Mouse (Mus musculus): ENCODE results near the gene Hcn1. TPM values are rescaled to one million over a fixed set of nuclear protein-coding genes. Genes with fewer than 3 reads are reported as not detected.
"Not testable (repeated sequence)": the region's sequence is repeated elsewhere in the genome, so short reads cannot be mapped to it uniquely, and the experiment has no call there.

Hcn1 gene
- total RNA-seq, 2 experiments from 2014 or later, result 0.03 to 0.06 TPM

DNA sequence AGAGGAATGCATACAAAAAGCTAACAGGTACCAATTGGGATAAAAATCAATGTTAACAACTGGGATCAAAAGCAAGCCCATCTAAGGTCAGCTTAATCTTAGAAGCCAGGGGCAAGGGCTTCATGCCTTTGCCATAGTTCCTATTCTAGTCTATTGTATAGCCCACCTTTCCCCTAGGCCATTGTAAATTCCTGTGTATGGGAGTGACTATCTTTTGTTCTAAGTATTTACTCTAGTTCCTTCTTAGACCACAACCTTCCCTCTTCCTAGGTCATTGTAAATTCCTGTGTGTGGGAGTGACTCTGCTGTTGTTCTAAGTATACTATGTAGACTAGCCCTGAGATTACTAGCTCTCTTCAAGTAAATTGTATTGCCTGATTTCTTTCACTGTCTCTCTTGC, 420.8 kb downstream of the Hcn1 start:
- DNase-seq (ENCODE audit: low spot score in 2 of 2), result not testable (repeated sequence)

- no peak for DNase-seq (ENCODE audit: low spot score in 2 of 2)
Measured at GRCm38 (mm10) chr13:118023381-118023780, 421.3 kb downstream of the Hcn1 start.

DNA sequence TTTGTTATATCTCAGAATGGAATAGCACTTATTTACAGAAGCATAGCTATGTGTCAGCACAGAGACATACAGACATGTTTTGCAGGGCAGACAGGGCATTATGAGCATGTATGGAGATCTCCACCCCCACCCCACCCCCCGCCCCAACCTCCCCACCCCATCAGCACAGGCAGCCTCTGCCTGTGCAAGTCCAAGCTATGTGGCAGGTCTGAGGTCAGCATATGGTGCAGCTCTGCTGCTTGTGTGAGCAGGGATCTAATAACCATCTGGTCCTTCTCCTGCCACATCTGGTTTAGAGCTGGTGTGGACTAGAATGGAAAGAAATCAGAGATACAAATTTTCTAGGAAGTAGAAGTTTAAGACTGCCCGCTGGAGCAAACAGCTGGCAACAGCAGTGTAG, 424.4 kb downstream of the Hcn1 start:
- no peak for DNase-seq (ENCODE audit: low spot score in 2 of 2)

DNA sequence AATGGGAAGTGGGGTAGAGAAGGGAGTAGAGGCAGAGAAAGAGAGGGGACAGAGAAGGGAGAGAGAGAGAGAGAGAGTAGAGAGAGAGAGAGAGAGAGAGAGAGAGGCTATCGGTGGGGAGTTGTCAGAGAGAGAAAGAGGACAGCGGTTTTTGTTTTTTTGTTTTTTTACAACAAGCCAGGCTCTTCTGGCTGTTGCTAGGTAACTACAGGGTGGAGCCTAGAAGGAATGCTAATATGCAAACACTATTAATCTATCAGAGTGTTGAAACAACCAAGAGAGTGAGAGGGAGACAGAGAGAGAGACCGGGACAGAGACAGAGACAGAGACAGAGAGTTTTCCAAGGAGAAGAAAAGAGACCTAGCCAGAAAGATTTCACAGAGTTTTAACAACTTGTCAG, 425.7 kb downstream of the Hcn1 start:
- no peak for DNase-seq (ENCODE audit: low spot score in 2 of 2)

- no peak for DNase-seq (ENCODE audit: low spot score in 2 of 2)
Measured at GRCm38 (mm10) chr13:118028662-118029061, 426.5 kb downstream of the Hcn1 start.

DNA sequence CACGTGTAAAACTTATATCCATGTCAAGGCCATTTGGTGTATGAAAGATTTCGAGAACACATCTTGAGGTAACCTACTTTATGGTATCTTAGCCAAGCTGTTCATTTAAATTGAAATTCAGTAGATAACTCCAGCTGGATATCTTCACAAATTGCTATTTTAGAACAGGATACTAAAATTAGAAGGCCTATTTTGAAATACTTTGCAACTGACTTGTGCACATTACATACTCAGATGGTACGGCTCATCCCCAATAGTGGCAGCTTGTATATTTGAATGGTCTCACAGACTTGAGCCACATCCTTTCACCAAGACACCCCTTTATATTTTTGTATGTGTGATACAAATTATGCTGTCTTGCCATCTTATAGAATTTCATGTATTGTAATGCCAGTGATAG, 427.5 kb downstream of the Hcn1 start:
- no peak for DNase-seq (ENCODE audit: low spot score in 2 of 2)

GRCm38 (mm10) chr13:118035598-118035997, 433.5 kb downstream of the Hcn1 start:
- no peak for DNase-seq (ENCODE audit: low spot score in 2 of 2)

Measured in adrenal gland, adult 18-20 months (tissue).